Comparison of ENCODE assay signal across 16 mouse cellular contexts in genomic region chr16:50814626-50815025, GRCm38 (mm10).
DNase-seq lines count a peak whose midpoint lies in the region; TF ChIP-seq lines count a peak whose summit lies in the region.
"Had no signal": no experiment of that assay in that cellular context is flagged by ENCODE, and none has a peak within 500 bp of the region (broad histone marks: within the 10 kb centered on the region; RNA-seq: fewer than 3 reads in every experiment).

No protein-coding gene starts in this region.

- DNase-seq in adrenal gland, adult (ENCODE audit: inconsistent age in 2 of 2, low spot score in 1 of 2) = peak; percentile 7 to 24
- DNase-seq in adrenal gland, postnatal 4 days (ENCODE audit: low spot score in 2 of 2) = no peak
- DNase-seq in gastrocnemius, postnatal 25 days = peak; percentile 7
- DNase-seq in gastrocnemius, adult 2 months = no peak
- peak; percentile 18 for DNase-seq in lung, postnatal 10 days
- no peak for DNase-seq in lung, adult 2 months
- DNase-seq in yolk sac, embryonic 10.5 days (ENCODE audit: low spot score) = peak; percentile 10
- DNase-seq in right cerebral cortex, postnatal 36 days (ENCODE audit: low spot score in 2 of 2) = no peak
- DNase-seq: cerebellum, adult 9-11 months; kidney, postnatal 10 days; thymus, adult 18-20 months had no signal

- H3K27ac ChIP-seq in gastrocnemius, adult 2 months = no peak overlapping the region
- H3K27ac ChIP-seq: embryonic facial prominence, embryonic 13.5 days; limb, embryonic 15.5 days; lung, embryonic 15.5 days; neural tube, embryonic 12.5 days had no signal

- no peak overlapping the region for H3K4me3 ChIP-seq in gastrocnemius, adult 2 months
- H3K4me3 ChIP-seq in lung, adult 2 months (replicated peaks; ENCODE audit: extremely low read depth, low read depth, low read length) = no peak overlapping the region
- H3K4me3 ChIP-seq: embryonic facial prominence, embryonic 13.5 days; heart, embryonic 12.5 days; limb, embryonic 15.5 days; lung, embryonic 15.5 days; neural tube, embryonic 12.5 days had no signal

- intact Hi-C loops in gastrocnemius, adult 2 months (cut with DNase I) = no loop called here

- WGBS in lung, adult 2 months = 39% methylated on average over 4 of the region's 4 CpGs

- TF ChIP-seq CTCF in gastrocnemius, adult 2 months (IDR thresholded peaks at IDR 0.05) = no peak
- no peak for TF ChIP-seq CTCF in lung, adult 2 months (IDR thresholded peaks at IDR 0.05; ENCODE audit: insufficient read depth, low read length)

- no peaks in the 10 kb centered on the region for H3K4me1 ChIP-seq in lung, adult 2 months (ENCODE audit: control insufficient read depth, insufficient read depth, low read length)
- H3K4me1 ChIP-seq: embryonic facial prominence, embryonic 13.5 days; lung, embryonic 15.5 days; neural tube, embryonic 12.5 days had no signal

- TF ChIP-seq POLR2A in lung, adult 2 months (IDR thresholded peaks at IDR 0.05; ENCODE audit: borderline replicate concordance, extremely low read depth, low read depth, low read length) = no peak

Comparison
In these comparisons a context has a peak if more than half of its experiments do, and no peak if none do; other contexts are left out.
1. DNase-seq: peak in adrenal gland, adult (2 of 2), gastrocnemius, postnatal 25 days (single experiment), lung, postnatal 10 days (single experiment) and yolk sac, embryonic 10.5 days (single experiment); none in adrenal gland, postnatal 4 days (0 of 2), gastrocnemius, adult 2 months (single experiment), lung, adult 2 months (single experiment) and right cerebral cortex, postnatal 36 days (0 of 2).